Mouse (Mus musculus) forelimb bud, embryonic 11.5 days (tissue): ENCODE measurements at regions not wholly inside any gene's neighbourhood (a gene's known extent, or its start where the extent isn't known, plus 50 kb on each side); places are given as distances from the start of the nearest gene placed in this dataset.

Experiments
- DNase-seq: peaks from one replicate; pipeline ENCODE4 v3.0.0-alpha.2; 2012; ENCODE audit warnings: low read depth, low spot score

GRCm38 (mm10) chr10:117527979-117528378, 101.3 kb upstream of the Cpm start:
- no peak for DNase-seq

DNA sequence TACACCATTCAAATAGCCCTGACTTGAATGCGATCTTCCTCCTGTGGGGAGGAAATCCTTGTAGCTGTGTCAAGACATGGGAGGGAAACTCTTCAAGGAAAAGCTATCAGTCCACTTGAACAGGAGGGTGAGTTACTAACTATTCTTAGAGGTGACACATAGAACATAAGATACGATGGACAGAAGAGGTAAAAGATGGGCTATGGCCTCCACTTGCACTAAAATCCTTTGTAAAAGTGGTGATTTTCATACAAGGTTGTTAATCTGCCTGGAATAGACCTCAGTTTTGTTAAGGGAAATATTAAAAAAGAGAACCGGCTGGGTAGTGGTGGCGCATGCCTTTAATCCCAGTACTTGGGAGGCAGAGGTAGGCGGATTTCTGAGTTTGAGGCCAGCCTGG, 102.1 kb upstream of the Cpm start:
- DNase-seq, result no peak

- DNase-seq, result no peak
Observed at GRCm38 (mm10) chr10:117526834-117527188, 102.5 kb upstream of the Cpm start.

DNA sequence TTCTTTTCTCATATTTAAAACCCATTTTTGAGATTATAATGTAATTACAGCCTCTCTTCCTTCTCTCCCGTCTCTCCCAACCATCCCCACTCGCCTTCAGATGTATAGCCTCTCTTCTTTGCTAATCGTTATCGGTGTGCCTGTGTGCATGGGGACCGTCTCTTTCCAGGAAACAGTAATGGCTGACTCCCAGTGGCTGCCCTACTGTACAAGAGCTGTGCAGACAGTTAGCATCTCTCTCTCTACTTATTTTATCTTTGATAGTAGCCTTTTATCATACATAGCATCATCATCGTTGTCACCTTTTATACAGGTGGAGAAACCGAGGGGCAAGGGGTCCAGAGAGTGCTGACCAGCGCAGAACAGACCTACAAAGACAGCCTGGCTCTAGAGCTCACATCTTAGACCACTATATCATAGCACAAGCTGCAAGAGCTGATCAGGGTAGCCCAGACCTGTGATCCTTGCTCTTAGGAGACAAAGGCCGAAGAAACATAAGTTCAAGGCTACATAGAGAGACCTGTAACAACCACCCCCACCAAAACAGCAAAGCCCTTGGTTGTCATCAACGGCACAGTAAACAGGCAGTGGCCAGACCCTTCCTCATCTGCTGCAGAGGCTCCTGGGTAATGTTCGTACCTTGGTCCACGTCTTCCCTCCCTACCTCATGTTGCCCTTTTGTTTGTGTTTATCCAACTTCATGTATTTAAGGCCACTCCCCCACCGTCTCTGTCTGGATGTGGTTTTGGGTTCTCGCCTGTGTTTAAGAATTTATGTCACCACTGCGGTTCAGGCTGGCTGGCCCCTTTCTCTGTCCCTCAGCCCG, 103.1 kb upstream of the Cpm start:
- DNase-seq, result no peak

DNA sequence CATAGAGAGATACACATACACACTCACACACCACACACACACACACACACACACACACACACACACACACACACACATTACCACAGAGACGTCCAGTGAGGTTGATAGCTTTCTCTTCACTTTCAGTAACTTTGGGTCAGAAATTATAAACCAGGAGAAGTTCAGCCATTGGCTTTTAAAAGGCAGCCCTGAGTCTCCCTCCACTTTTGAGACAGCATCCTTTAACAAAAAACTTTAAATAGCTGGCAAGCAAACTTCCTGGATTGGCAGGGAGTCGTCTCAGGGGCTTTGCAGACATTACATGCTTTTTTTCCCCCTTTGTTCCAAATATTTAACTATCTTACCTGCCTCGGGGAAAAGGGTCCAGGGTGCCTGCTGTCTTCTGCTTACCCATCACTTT, 103.7 kb upstream of the Cpm start:
- no peak for DNase-seq

- no peak for DNase-seq
Observed at GRCm38 (mm10) chr10:117524926-117525565, 104.3 kb upstream of the Cpm start.

- no peak for DNase-seq
Observed at GRCm38 (mm10) chr10:117524101-117524500, 105.2 kb upstream of the Cpm start.

DNA sequence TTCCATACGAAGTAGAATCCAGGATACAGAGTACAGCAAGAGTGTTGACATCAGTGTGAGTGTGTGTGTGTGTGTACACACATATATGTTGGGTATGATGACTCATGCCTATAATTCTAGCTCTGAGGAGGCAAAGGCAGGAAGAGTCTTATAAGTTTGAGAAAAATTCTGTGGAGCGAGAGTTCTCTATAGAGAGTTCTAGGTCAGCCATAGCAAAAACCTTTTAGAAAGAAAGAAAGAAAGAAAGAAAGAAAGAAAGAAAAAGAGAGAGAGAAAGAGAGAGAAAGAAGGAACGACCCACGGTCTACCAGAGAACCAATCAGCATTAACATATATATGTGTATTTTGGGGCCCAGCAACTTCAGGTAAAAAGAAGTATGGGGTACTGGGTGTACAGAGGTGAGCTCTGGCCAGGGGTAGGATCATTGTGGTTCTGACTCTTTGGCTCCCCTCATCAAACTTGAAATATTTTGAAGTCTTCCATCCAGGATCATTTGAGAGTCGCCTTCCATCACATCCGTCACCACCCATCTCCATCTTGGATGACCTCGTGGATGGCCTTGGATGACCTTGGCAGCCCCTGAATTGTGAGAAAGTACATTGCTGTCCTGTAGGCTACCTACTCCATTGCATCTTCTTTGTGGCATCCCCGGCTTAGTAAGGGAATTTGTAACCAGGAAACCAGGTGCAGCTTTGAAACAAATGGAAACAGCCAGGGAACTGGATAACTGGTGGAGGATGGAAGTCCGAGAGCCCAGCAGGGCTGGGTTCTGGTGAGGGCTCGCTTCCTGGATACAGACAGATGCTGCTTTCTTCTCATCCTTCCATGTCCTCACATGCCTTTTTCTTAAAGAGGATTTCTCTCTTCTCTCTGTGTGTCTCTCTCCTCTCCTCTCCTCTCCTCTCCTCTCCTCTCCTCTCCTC, 106.1 kb upstream of the Cpm start:
- no peak for DNase-seq

DNA sequence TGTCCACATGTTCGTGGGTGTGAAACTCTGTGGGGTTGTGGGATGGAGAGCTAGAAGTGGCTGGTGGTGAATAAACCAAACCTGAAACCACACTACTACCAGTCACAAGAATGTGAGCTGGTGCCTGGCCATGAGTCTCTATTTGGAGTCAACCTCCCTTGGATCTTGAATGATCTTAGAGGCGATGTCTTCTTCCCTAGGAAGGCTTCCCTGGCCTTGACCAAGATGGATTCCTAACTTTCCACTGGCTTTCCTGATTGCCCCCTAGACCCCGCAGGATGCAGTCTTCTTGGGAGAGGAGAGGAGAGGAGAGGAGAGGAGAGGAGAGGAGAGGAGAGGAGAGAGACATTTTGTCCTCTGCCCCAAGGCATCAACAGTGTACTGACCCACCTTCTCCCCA, 106.9 kb upstream of the Cpm start:
- DNase-seq, result no peak

DNA sequence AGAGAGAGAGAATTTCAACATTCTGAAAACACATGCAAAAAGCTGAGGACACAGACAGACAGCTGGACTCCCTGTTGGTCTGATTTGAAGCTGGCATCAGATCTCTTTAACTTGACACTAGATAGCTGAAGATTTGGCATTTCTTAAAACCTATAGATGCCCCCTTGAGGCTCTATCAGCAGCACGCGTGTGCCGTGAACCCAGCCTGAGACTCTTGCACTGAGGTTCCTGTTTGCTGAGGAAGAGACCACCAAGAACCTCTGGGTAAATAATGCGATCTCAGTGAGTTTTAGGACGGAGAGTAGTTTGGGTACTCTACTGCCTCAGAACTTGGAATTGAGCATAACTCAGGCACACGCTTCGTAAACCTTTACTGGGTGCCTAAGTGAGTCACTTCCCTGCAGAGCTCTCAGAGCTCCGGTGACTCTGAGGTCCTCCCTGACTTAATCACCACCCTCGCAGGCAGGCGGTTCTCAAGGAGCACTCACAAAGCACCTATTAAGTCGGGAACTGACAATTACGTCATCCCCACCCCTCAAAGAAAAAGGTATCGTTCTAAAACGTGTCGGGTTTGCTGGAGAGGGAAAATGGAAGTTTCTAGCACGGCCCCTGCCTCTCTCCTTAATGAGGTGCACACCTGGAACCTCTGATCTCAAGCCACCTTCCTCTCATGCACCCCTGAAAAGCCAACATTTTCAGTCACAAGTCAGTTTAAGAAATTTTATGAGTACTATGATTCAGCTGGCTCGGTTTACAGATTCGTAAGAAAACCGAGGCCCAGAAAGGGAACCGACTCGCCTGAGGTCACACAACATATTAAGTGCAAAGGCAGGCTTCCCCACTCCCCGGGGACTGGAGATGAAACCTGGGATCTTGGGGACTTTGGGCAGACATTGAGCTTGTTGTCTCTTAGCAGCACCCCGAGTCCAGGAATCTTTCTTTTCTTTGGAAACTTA, 107.7 kb upstream of the Cpm start:
- DNase-seq, result no peak

- DNase-seq, result no peak
Observed at GRCm38 (mm10) chr10:117520536-117521314, 108.6 kb upstream of the Cpm start.

DNA sequence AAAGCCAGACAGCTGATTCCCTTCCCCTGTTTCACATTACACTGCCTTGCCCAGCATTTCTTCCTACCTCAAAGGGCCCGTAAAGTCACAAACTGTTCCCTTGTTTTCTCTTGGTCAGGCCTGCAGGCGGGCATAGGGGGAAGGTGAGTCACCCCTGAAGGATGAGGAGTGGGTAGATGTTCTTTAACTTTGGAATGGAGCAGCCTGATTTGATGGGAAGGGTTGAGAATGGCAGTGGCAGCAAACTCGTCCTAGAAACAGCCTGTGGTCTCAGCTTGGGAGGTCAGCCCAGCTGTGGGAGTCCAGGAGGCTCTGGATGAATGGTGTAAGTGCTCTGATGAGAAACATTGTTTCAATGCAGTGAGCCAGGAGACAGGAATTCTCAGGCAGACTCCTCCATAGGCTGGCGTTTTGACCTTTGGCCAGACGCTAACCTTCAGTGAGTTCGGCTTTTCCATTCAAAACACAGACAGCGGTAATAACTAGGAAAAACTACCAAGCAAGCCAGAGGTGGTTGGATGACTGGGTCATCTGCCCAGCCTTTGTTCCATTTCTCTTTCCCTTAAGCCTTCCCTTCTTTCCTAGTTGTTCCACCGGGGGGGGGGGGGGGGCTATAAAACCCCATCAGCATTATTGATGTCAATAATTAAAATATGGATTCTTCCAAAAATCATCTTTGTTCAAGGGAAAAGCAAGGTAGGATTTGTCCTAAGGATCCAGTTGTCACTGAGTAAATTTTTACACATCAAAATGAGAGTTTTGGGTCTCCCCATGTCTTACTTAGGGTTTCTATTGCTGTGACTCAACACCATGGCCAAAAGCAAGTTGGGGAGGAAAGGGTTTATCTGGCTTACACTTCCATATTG, 109.4 kb upstream of the Cpm start:
- no peak for DNase-seq

- no peak for DNase-seq
Observed at GRCm38 (mm10) chr10:117518793-117519669, 110.3 kb upstream of the Cpm start.

GRCm38 (mm10) chr10:117517800-117518770, 111.2 kb upstream of the Cpm start:
- DNase-seq, result no peak

DNA sequence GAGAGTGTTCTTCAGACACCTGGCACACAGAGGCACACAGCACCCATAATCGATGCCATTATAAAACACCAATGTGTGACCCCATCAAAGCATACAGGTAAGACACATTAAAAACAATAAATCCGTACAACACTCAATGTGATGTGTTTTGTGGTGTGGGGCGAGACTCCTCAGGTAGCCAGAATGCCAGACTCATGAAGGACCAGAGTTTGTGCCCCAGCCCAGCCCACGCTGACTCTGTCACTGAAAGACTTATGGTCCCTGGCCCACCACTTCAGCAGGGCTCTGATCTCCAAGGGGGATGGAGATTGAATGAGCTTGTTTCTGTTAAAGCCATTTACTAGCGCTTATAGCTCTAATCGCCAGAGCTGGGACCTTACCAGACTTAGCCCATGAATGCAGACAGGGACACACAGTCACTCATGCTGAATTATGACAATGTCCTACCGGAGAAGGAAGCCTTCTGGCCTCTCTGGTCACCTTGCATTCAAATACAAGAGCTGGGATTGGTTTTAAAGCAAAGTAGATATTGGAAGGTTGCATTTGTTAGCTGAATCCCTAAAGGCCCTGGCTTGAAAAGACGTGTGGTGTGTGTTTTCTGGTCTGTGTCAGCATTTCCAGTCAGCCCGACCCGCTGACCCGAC, 112.1 kb upstream of the Cpm start:
- DNase-seq, result no peak

DNA sequence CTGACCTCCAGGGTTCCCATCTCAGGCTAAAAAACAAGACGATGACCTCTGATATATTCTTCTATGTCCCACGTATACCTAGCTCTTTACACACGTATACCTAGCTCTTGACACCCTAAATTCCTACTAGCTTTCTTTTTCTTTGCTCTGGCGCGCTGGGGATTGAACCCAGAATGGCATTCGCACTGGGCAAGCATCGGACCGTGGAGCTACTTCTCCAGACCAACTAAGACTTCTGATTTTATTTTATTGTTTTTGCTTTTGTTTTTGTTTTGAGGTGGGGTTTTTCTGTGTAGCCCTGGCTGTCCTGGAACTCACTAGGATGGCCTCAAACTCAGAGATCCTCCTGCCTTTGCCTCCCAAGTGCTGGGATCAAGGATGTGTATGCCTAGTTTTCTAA, 112.8 kb upstream of the Cpm start:
- no peak for DNase-seq
